Mouse (Mus musculus): ENCODE data around the gene Pnrc2. TPM values are rescaled to one million over a fixed set of nuclear protein-coding genes. Genes with fewer than 3 reads are reported as not detected.

The Pnrc2 gene
- polyA plus RNA-seq, 1 experiment from 2014 or later, result 114 TPM

GRCm38 (mm10) chr4:135879021-135879420, 5.4 kb upstream of the Pnrc2 start:
- H3K4me3 ChIP-seq, result no peak overlapping the region

GRCm38 (mm10) chr4:135877742-135878141, 4.1 kb upstream of the Pnrc2 start:
- no peak overlapping the region for H3K4me3 ChIP-seq
- H3K27me3 ChIP-seq (replicated peaks), result no peaks in the 10 kb centered on the region
- no peak overlapping the region for H3K9ac ChIP-seq
- H3K4me1 ChIP-seq, result peaks cover 32% of the 10 kb centered on the region
- no peak overlapping the region for H3K27ac ChIP-seq (replicated peaks)
- peaks cover 2% of the 10 kb centered on the region for H3K36me3 ChIP-seq
- ATAC-seq (ENCODE audit: extremely low read depth, insufficient number of reproducible peaks, low FRiP score, low TSS enrichment), result no peak
- H3K9me3 ChIP-seq, result no peaks in the 10 kb centered on the region
- 72% methylated on average over 2 of the region's 2 CpGs for WGBS
- no peak overlapping the region for H3K4me2 ChIP-seq

More at GRCm38 (mm10) chr4:135879021-135879420, 5.4 kb upstream of the Pnrc2 start:
- ATAC-seq (ENCODE audit: extremely low read depth, insufficient number of reproducible peaks, low FRiP score, low TSS enrichment), result no peak
- H3K27ac ChIP-seq (replicated peaks), result no peak overlapping the region
- no peak overlapping the region for H3K9ac ChIP-seq
- H3K27me3 ChIP-seq (replicated peaks), result no peaks in the 10 kb centered on the region
- H3K36me3 ChIP-seq, result no peaks in the 10 kb centered on the region
- peaks cover 41% of the 10 kb centered on the region for H3K4me1 ChIP-seq
- no peaks in the 10 kb centered on the region for H3K9me3 ChIP-seq
- 78% methylated on average over 6 of the region's 6 CpGs for WGBS
- no peak overlapping the region for H3K4me2 ChIP-seq

- Histone ChIP-seq H3K9me3 (no peaks in the 10 kb centered on the region), H3K36me3 (peaks cover 13% of the 10 kb centered on the region), H3K9ac (peak overlapping the region; percentile 96), H3K4me1 (peaks cover 44% of the 10 kb centered on the region), H3K4me2 (peak overlapping the region; percentile 68), H3K27ac (replicated peaks) (peak overlapping the region; percentile 98), H3K4me3 (peak overlapping the region; percentile 32), H3K27me3 (replicated peaks) (no peaks in the 10 kb centered on the region)
- no peak for ATAC-seq (ENCODE audit: extremely low read depth, insufficient number of reproducible peaks, low FRiP score, low TSS enrichment)
- WGBS, result 2% methylated on average over 16 of the region's 16 CpGs
Measured at GRCm38 (mm10) chr4:135876583-135877020, 3.0 kb upstream of the Pnrc2 start.

GRCm38 (mm10) chr4:135875991-135876582, 2.4 kb upstream of the Pnrc2 start:
- ATAC-seq (ENCODE audit: extremely low read depth, insufficient number of reproducible peaks, low FRiP score, low TSS enrichment), result no peak
- H3K4me3 ChIP-seq, result peak overlapping the region; percentile 32
- peak overlapping the region; percentile 98 for H3K27ac ChIP-seq (replicated peaks)
- H3K9ac ChIP-seq, result peak overlapping the region; percentile 96
- 6% methylated on average over 9 of the region's 9 CpGs for WGBS
- no peaks in the 10 kb centered on the region for H3K27me3 ChIP-seq (replicated peaks)
- H3K36me3 ChIP-seq, result peaks cover 17% of the 10 kb centered on the region
- H3K4me1 ChIP-seq, result peaks cover 47% of the 10 kb centered on the region
- peak overlapping the region; percentile 68 for H3K4me2 ChIP-seq
- no peaks in the 10 kb centered on the region for H3K9me3 ChIP-seq

GRCm38 (mm10) chr4:135875546-135875945, 1.9 kb upstream of the Pnrc2 start:
- peaks cover 53% of the 10 kb centered on the region for H3K4me1 ChIP-seq
- H3K9me3 ChIP-seq, result no peaks in the 10 kb centered on the region
- H3K36me3 ChIP-seq, result peaks cover 23% of the 10 kb centered on the region
- H3K4me3 ChIP-seq, result peak overlapping the region; percentile 32; the same call in 1 of the 2 replicates
- H3K9ac ChIP-seq, result peak overlapping the region; percentile 96
- H3K27ac ChIP-seq (replicated peaks), result peak overlapping the region; percentile 98
- peak overlapping the region; percentile 68 for H3K4me2 ChIP-seq
- no peak for ATAC-seq (ENCODE audit: extremely low read depth, insufficient number of reproducible peaks, low FRiP score, low TSS enrichment)
- WGBS, result 43% methylated on average over 7 of the region's 7 CpGs
- no peaks in the 10 kb centered on the region for H3K27me3 ChIP-seq (replicated peaks)

- peak overlapping the region; percentile 76 for H3K4me3 ChIP-seq
- peak overlapping the region; percentile 98 for H3K27ac ChIP-seq (replicated peaks)
- H3K4me2 ChIP-seq, result peak overlapping the region; percentile 74
- H3K27me3 ChIP-seq (replicated peaks), result no peaks in the 10 kb centered on the region
- 85% methylated on average over 10 of the region's 10 CpGs for WGBS
- peaks cover 25% of the 10 kb centered on the region for H3K36me3 ChIP-seq
- peaks cover 56% of the 10 kb centered on the region for H3K4me1 ChIP-seq
- no peak for ATAC-seq (ENCODE audit: extremely low read depth, insufficient number of reproducible peaks, low FRiP score, low TSS enrichment)
- H3K9ac ChIP-seq, result peak overlapping the region; percentile 96
- H3K9me3 ChIP-seq, result no peaks in the 10 kb centered on the region
Measured at GRCm38 (mm10) chr4:135874564-135875535, 1.2 kb upstream of the Pnrc2 start.

GRCm38 (mm10) chr4:135872589-135873391, 860 bp downstream of the Pnrc2 start:
- Histone ChIP-seq H3K27ac (replicated peaks) (peak overlapping the region; percentile 98), H3K4me3 (peak overlapping the region; percentile 76), H3K36me3 (peaks cover 33% of the 10 kb centered on the region), H3K9me3 (no peaks in the 10 kb centered on the region), H3K4me1 (peaks cover 60% of the 10 kb centered on the region), H3K27me3 (replicated peaks) (no peaks in the 10 kb centered on the region), H3K4me2 (peak overlapping the region; percentile 74), H3K9ac (peak overlapping the region; percentile 96)
- ATAC-seq (ENCODE audit: extremely low read depth, insufficient number of reproducible peaks, low FRiP score, low TSS enrichment), result no peak
- WGBS, result 12% methylated on average over 17 of the region's 17 CpGs

- peaks cover 36% of the 10 kb centered on the region for H3K36me3 ChIP-seq
- H3K4me3 ChIP-seq, result peak overlapping the region; percentile 76
- peak overlapping the region; percentile 98 for H3K27ac ChIP-seq (replicated peaks)
- H3K9me3 ChIP-seq, result no peaks in the 10 kb centered on the region
- ATAC-seq (ENCODE audit: extremely low read depth, insufficient number of reproducible peaks, low FRiP score, low TSS enrichment), result no peak
- WGBS, result 35% methylated on average over 3 of the region's 3 CpGs
- H3K4me1 ChIP-seq, result peaks cover 58% of the 10 kb centered on the region
- peak overlapping the region; percentile 96 for H3K9ac ChIP-seq
- H3K27me3 ChIP-seq (replicated peaks), result no peaks in the 10 kb centered on the region
- H3K4me2 ChIP-seq, result peak overlapping the region; percentile 74
Measured at GRCm38 (mm10) chr4:135872015-135872414, 1.6 kb downstream of the Pnrc2 start.

- peak overlapping the region; percentile 74 for H3K4me2 ChIP-seq
- peak overlapping the region; percentile 41 for H3K9ac ChIP-seq
- H3K9me3 ChIP-seq, result no peaks in the 10 kb centered on the region
- no peak for ATAC-seq (ENCODE audit: extremely low read depth, insufficient number of reproducible peaks, low FRiP score, low TSS enrichment)
- 47% methylated on average over 2 of the region's 2 CpGs for WGBS
- H3K27me3 ChIP-seq (replicated peaks), result no peaks in the 10 kb centered on the region
- H3K36me3 ChIP-seq, result peaks cover 45% of the 10 kb centered on the region
- peak overlapping the region; percentile 76 for H3K4me3 ChIP-seq
- peaks cover 43% of the 10 kb centered on the region for H3K4me1 ChIP-seq
- no peak overlapping the region; the same call in 1 of the 2 replicates for H3K27ac ChIP-seq (replicated peaks)
Measured at GRCm38 (mm10) chr4:135870227-135871023, 3.2 kb downstream of the Pnrc2 start.

- H3K27me3 ChIP-seq (replicated peaks), result no peaks in the 10 kb centered on the region
- H3K9ac ChIP-seq, result no peak overlapping the region
- H3K27ac ChIP-seq (replicated peaks), result peak overlapping the region; percentile 25; the same call in 1 of the 2 replicates
- H3K4me2 ChIP-seq, result no peak overlapping the region
- no peaks in the 10 kb centered on the region for H3K9me3 ChIP-seq
- ATAC-seq (ENCODE audit: extremely low read depth, insufficient number of reproducible peaks, low FRiP score, low TSS enrichment), result no peak
- H3K36me3 ChIP-seq, result peaks cover 48% of the 10 kb centered on the region
- H3K4me1 ChIP-seq, result peaks cover 28% of the 10 kb centered on the region
- WGBS, result 57% methylated on average over 2 of the region's 2 CpGs
- H3K4me3 ChIP-seq, result no peak overlapping the region
Measured at GRCm38 (mm10) chr4:135868996-135869395, 4.7 kb downstream of the Pnrc2 start.
